Mouse (Mus musculus) C2C12 (cell line): ENCODE results near the gene Lgi1. TPM values are rescaled to one million over a fixed set of nuclear protein-coding genes. Genes with fewer than 3 reads are reported as not detected.

ENCODE experiments used
- H3K27me3 ChIP-seq: one replicate; pipeline ENCODE4 v1.6.1; 2011; ENCODE audit not compliant: control insufficient read depth, insufficient read depth, insufficient read length
- H3K36me3 ChIP-seq: one replicate; pipeline ENCODE4 v1.6.1; 2011; ENCODE audit not compliant: control insufficient read depth, insufficient read depth
- H3K4me3 ChIP-seq: one replicate; pipeline ENCODE4 v1.5.1; 2011; ENCODE audit warnings: mild to moderate bottlenecking, control low read depth; ENCODE audit not compliant: poor library complexity, insufficient read depth, severe bottlenecking
- H3K79me2 ChIP-seq: one replicate; pipeline ENCODE4 v1.6.1; 2011; ENCODE audit not compliant: control insufficient read depth, insufficient read depth
- H3K79me3 ChIP-seq: one replicate; pipeline ENCODE4 v1.6.1; 2011; ENCODE audit warnings: low read depth, control low read depth
- H3ac ChIP-seq: one replicate; pipeline ENCODE3; 2011; ENCODE audit warnings: low read depth; ENCODE audit not compliant: control insufficient read depth, insufficient read length
- CEBPB ChIP-seq: IDR thresholded peaks from one replicate; pipeline ENCODE4 v1.6.1; 2011; ENCODE audit warnings: low read depth, mild to moderate bottlenecking, control low read depth, moderate library complexity
- CTCF ChIP-seq: IDR thresholded peaks from one replicate; pipeline ENCODE4 v1.5.1; 2011; ENCODE audit not compliant: control insufficient read depth, insufficient read depth, insufficient read length
- FOSL1 ChIP-seq: IDR thresholded peaks from one replicate; pipeline ENCODE4 v1.8.0; 2011; ENCODE audit warnings: mild to moderate bottlenecking, low read length; ENCODE audit not compliant: poor library complexity, insufficient read depth, severe bottlenecking
- MAX ChIP-seq: IDR thresholded peaks from one replicate; pipeline ENCODE4 v1.6.1; 2011; ENCODE audit warnings: mild to moderate bottlenecking, control low read depth
- MYOD1 ChIP-seq: IDR thresholded peaks from one replicate; pipeline ENCODE4 v1.6.1; 2011; ENCODE audit warnings: low read depth; ENCODE audit not compliant: control insufficient read depth, insufficient read length
- MYOG ChIP-seq: IDR thresholded peaks from one replicate; pipeline ENCODE4 v1.6.1; 2011; ENCODE audit not compliant: control insufficient read depth, insufficient read length; ENCODE audit errors: extremely low read depth
- USF1 ChIP-seq: IDR thresholded peaks from one replicate; pipeline ENCODE4 v1.6.1; 2011; ENCODE audit warnings: low read depth, mild to moderate bottlenecking, control low read depth, moderate library complexity
- polyA plus RNA-seq: library from polyadenylated mRNA; unstranded; fragments of >200 nt; fragmentation: generic; extraction: Trizol; gene quantifications from one replicate; pipeline ENCODE4 v1.2.1, GENCODE M21; 2012; ENCODE audit warnings: missing spikeins

The Lgi1 gene
- polyA plus RNA-seq, 1 experiment, result not detected

DNA sequence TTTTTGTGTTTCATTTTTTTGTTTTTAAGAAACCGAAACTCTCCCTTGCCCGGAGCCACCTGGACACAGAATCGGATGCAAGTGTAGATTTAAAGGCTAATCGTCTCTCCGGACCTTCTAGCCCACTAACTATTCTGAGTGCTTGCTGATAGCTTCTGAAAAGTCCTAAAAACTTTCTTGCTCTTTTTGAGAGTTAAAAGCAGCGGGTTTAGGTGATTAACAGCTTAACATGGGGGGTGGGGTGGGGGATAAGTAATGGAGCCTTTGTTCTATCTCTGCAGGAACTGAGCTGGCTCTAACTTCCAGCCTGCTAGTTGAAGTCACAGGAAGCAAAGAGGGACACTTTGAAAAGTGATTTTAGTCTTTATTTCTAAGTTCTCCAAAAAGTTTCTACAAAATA is 24.2 kb downstream of the Lgi1 start:
- Histone ChIP-seq H3K79me3 (no peaks in the 10 kb centered on the region), H3K36me3 (no peaks in the 10 kb centered on the region), H3K4me3 (no peak overlapping the region), H3K79me2 (no peaks in the 10 kb centered on the region), H3K27me3 (no peaks in the 10 kb centered on the region), H3ac (no peak overlapping the region)
- no peak for TF ChIP-seq CEBPB
- no peak for TF ChIP-seq USF1
- no peak for TF ChIP-seq CTCF
- TF ChIP-seq FOSL1, result no peak
- TF ChIP-seq MYOD1, result no peak
- TF ChIP-seq MYOG, result no peak
- TF ChIP-seq MAX, result no peak

DNA sequence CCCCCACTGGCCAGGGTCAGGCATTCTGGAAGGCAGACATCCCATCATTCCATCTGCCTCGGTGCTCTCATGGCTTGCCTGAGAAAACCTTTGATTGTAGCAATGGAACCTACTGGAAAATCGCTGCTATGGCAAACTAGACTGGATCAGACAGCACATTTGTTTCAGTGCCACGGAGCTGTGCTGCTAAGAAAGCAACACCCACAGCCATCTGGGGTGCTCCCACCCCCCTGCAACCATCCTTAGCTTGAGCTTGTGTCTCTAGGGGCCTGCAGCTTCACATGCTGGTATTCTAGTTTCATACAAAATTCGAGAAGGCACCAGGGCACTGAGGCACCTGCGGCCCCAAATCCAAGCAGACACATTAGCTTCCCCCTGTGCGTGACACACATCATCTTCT is 27.1 kb downstream of the Lgi1 start:
- Histone ChIP-seq H3K4me3 (no peak overlapping the region), H3K79me3 (no peaks in the 10 kb centered on the region), H3K79me2 (no peaks in the 10 kb centered on the region), H3K27me3 (peaks cover 3% of the 10 kb centered on the region), H3K36me3 (no peaks in the 10 kb centered on the region), H3ac (no peak overlapping the region)
- TF ChIP-seq MYOG (no peak), MYOD1 (no peak), FOSL1 (no peak), CEBPB (no peak), CTCF (no peak), USF1 (no peak), MAX (no peak)

DNA sequence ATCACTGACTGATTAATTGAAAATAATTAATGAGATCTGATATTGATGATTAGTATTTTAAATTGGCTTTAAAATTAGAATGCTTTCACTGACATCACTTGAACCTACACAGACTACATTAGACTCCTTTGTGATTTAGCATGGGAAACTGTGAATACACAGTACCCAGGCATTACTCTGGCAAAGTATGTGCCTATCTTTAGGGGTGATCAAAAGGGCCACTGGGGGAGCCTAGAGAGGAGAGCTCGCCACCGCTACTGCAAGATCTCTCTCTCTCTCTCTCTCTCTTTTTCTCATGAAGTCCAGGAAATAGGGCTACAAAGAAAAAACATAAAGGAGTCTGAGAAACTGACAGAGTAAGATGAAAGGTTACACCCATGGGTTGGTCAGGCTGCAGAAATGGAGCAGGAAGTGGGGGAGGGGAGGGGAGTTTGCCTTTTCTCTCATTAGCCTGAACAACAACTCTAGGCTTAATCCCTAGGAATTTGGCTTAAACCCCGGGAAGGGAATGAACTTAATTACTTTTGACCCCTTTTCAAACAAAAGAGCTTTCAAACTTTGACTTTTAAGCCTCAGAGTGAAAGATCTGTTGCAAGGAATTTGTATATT is 33.8 kb downstream of the Lgi1 start:
- Histone ChIP-seq H3K79me3 (no peaks in the 10 kb centered on the region), H3K27me3 (peaks cover 3% of the 10 kb centered on the region), H3ac (no peak overlapping the region), H3K79me2 (no peaks in the 10 kb centered on the region), H3K4me3 (no peak overlapping the region), H3K36me3 (no peaks in the 10 kb centered on the region)
- TF ChIP-seq MYOG (no peak), FOSL1 (no peak), CTCF (no peak), MAX (no peak)

DNA sequence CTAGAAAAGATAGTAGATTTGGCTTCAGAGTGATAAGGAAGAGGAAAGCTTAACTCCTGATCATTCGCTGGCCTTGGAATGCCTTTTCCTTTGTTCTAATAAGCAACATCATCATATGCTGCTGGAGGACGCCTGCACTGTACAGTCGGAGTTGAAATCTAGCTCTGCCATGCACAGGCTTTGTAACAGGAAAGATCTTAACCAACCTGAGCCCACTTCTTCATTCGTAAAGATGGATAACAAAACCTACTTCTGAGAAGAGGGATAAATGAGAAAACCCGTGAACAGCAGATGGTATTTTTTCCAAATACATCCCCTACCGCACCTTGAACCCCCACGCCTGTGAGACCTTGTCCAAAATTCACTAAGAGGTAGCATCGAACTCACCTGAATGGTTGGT is 43.8 kb downstream of the Lgi1 start:
- H3K27me3 ChIP-seq, result peaks cover 26% of the 10 kb centered on the region

DNA sequence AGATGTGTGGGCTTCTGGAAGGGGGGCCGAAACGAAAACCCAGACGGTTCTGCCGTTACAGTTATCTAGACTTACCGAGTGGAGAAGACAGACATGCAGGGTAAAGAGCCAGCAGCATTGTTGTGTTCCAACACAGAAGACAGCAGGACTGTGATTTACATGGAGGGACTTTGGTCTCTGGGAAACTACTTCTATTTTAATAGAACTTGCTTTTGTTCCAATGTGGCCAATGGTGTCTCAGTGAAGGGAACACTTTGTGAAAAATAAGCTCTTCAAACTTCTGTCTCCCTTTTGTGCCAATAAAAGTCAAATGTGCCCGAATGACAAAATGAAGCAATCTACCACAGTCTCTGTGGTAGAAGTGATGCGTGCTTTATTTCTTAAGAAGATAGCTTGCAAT is 50.8 kb downstream of the Lgi1 start:
- no peaks in the 10 kb centered on the region for H3K36me3 ChIP-seq
- peaks cover 4% of the 10 kb centered on the region for H3K27me3 ChIP-seq
- no peak overlapping the region for H3K4me3 ChIP-seq
- H3ac ChIP-seq, result no peak overlapping the region
- H3K79me3 ChIP-seq, result no peaks in the 10 kb centered on the region
- H3K79me2 ChIP-seq, result no peaks in the 10 kb centered on the region
- TF ChIP-seq MYOG (no peak), CTCF (no peak), CEBPB (no peak), FOSL1 (no peak), USF1 (no peak), MAX (no peak), MYOD1 (no peak)

More for the DNA sequence above, 43.8 kb downstream of the Lgi1 start:
- Histone ChIP-seq H3ac (no peak overlapping the region), H3K79me2 (no peaks in the 10 kb centered on the region), H3K79me3 (no peaks in the 10 kb centered on the region), H3K36me3 (no peaks in the 10 kb centered on the region), H3K4me3 (no peak overlapping the region)
- TF ChIP-seq CTCF, result no peak

DNA sequence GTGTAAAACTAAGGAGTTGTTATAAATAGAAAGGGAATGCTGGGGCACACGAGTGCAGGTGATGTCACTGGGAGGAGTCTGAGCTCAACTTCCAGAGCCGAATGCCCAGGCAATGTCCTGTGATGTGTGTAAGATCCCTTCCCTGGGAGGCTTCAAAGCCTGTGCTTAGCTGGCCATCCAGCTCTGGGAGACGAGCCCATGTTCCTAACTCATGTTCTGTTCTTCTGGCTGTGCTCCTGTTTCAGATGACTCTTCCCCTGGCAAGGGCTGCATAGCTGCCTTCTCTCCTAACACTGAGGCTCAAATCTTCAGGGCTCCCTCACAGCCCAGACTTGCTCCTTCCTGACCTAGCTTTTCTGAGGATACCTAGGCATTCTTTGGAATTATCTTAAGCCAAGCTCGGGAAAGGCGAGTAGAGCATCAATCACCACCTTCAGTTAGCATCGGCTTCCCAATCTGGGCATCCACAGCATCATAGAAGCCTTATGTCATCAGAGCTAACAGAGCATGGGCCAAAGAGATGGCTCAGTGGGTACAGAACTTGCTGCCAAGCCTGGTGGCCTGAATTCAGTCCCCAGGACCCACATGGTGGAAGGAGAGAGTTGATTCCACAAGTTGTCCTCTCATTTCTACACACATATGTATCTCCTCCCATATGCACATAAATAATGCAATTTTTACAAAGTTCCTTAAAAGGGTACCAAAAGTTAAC is 52.4 kb downstream of the Lgi1 start:
- peaks cover 4% of the 10 kb centered on the region for H3K27me3 ChIP-seq
- TF ChIP-seq MAX, result no peak
- TF ChIP-seq MYOG, result no peak
- no peak for TF ChIP-seq CEBPB
- no peak for TF ChIP-seq CTCF
- TF ChIP-seq MYOD1, result no peak
- TF ChIP-seq USF1, result no peak
- no peak for TF ChIP-seq FOSL1
- no peak overlapping the region for H3ac ChIP-seq
- H3K4me3 ChIP-seq, result no peak overlapping the region
- no peaks in the 10 kb centered on the region for H3K79me2 ChIP-seq
- no peaks in the 10 kb centered on the region for H3K79me3 ChIP-seq
- H3K36me3 ChIP-seq, result no peaks in the 10 kb centered on the region
